Mouse (Mus musculus): Measurements from ENCODE around the gene Itgb1bp1.

- TF ChIP-seq CTCF (conservative IDR thresholded peaks at IDR 0.05; ENCODE audit: low read length): no peak
- TF ChIP-seq POU5F1 (IDR thresholded peaks at IDR 0.05; ENCODE audit: borderline replicate concordance, low read length): no peak
- TF ChIP-seq NANOG (IDR thresholded peaks at IDR 0.05; ENCODE audit: borderline replicate concordance, low read length): no peak
Observed at GRCm38 (mm10) chr12:21306721-21307120, 20.6 kb upstream of the Itgb1bp1 start.
